Mouse (Mus musculus) stomach, embryonic 14.5 days (tissue): ENCODE data around the gene Cnpy2. TPM values are rescaled to one million over a fixed set of nuclear protein-coding genes. Genes with fewer than 3 reads are reported as not detected.

Experiments
- ATAC-seq: fragments of 200-750 bp; cut with Nextera tagmentation; 2 replicates; pipeline ENCODE4 v1.8.0; 2017; ENCODE audit warnings: low read depth, moderate TSS enrichment; ENCODE audit not compliant: insufficient number of reproducible peaks, insufficient read depth, low FRiP score
- H3K27ac ChIP-seq: fragments of 300-500 bp; sonication (generic); 2 replicates; pipeline ENCODE4 v1.5.1; 2014; ENCODE audit warnings: mild to moderate bottlenecking, low read length, moderate library complexity, mixed read lengths
- H3K27me3 ChIP-seq: fragments of 300-500 bp; sonication (generic); 2 replicates; pipeline ENCODE4 v1.6.1; 2014; ENCODE audit warnings: low read length, control low read depth, mixed read lengths; ENCODE audit not compliant: control insufficient read depth, insufficient read depth
- H3K36me3 ChIP-seq: fragments of 300-500 bp; sonication (generic); 2 replicates; pipeline ENCODE4 v1.6.1; 2014; ENCODE audit warnings: mild to moderate bottlenecking, control low read depth, low read length, moderate library complexity, mixed read lengths; ENCODE audit not compliant: control insufficient read depth, insufficient read depth
- H3K4me1 ChIP-seq: fragments of 300-500 bp; sonication (generic); 2 replicates; pipeline ENCODE4 v1.6.1; 2014; ENCODE audit warnings: low read length, control low read depth, mixed read lengths; ENCODE audit not compliant: control insufficient read depth, insufficient read depth
- H3K4me2 ChIP-seq: fragments of 300-500 bp; sonication (generic); replicated peaks from 2 replicates; pipeline ENCODE4 v1.6.1; 2014; ENCODE audit warnings: low read depth, low read length, control low read depth
- H3K4me3 ChIP-seq: fragments of 300-500 bp; sonication (generic); 2 replicates; pipeline ENCODE4 v1.5.1; 2014; ENCODE audit warnings: low read depth, low read length, control low read depth
- H3K9ac ChIP-seq: fragments of 300-500 bp; sonication (generic); replicated peaks from 2 replicates; pipeline ENCODE4 v1.6.1; 2014; ENCODE audit warnings: low read depth, mild to moderate bottlenecking, control low read depth, low read length, moderate library complexity, mixed read lengths
- H3K9me3 ChIP-seq: fragments of 300-500 bp; sonication (generic); 2 replicates; pipeline ENCODE4 v1.6.1; 2016; ENCODE audit warnings: low read depth, low read length, control low read depth; ENCODE audit not compliant: control insufficient read depth
- WGBS: fragments of 180-500 bp; shearing (Covaris S2); extraction: QIAGEN DNeasy Blood & Tissue Kit; methylation state at CpG from one replicate; pipeline ENCODE4 v1.1.7; 2014; 5-methylcytosine and 5-hydroxymethylcytosine counted together
- polyA plus RNA-seq: library from polyadenylated mRNA; unstranded; fragments of >200 nt; fragmentation: Nextera tagmentation; extraction: Ambion mirVana; gene quantifications from 2 replicates; pipeline ENCODE4 v1.2.1, GENCODE M21; 2014

Cnpy2 gene
- polyA plus RNA-seq, 1 experiment from 2014 or later, result 328 TPM

- Histone ChIP-seq H3K4me1 (peaks cover 14% of the 10 kb centered on the region), H3K27ac (no peak overlapping the region), H3K9me3 (no peaks in the 10 kb centered on the region), H3K9ac (no peak overlapping the region), H3K27me3 (no peaks in the 10 kb centered on the region), H3K4me2 (peak overlapping the region; percentile 57), H3K36me3 (no peaks in the 10 kb centered on the region), H3K4me3 (peak overlapping the region; percentile 78; the same call in 1 of the 2 replicates)
- ATAC-seq, result no peak
- WGBS, result 82% methylated on average over 2 of the region's 2 CpGs
Observed at GRCm38 (mm10) chr10:128338948-128339347, 16.7 kb downstream of the Cnpy2 start.

GRCm38 (mm10) chr10:128340257-128340656 is 18.0 kb downstream of the Cnpy2 start:
- no peak for ATAC-seq
- no peak overlapping the region for H3K9ac ChIP-seq
- H3K27ac ChIP-seq, result no peak overlapping the region
- H3K9me3 ChIP-seq, result no peaks in the 10 kb centered on the region
- no peak overlapping the region for H3K4me2 ChIP-seq
- no peak overlapping the region for H3K4me3 ChIP-seq
- H3K36me3 ChIP-seq, result no peaks in the 10 kb centered on the region
- peaks cover 23% of the 10 kb centered on the region for H3K4me1 ChIP-seq
- no peaks in the 10 kb centered on the region for H3K27me3 ChIP-seq
- WGBS, result 80% methylated on average over 2 of the region's 2 CpGs

GRCm38 (mm10) chr10:128343436-128343835 is 21.2 kb downstream of the Cnpy2 start:
- Histone ChIP-seq H3K9me3 (no peaks in the 10 kb centered on the region), H3K27ac (no peak overlapping the region), H3K4me2 (no peak overlapping the region), H3K4me1 (peaks cover 16% of the 10 kb centered on the region), H3K9ac (no peak overlapping the region), H3K4me3 (no peak overlapping the region), H3K36me3 (no peaks in the 10 kb centered on the region), H3K27me3 (no peaks in the 10 kb centered on the region)
- WGBS, result 93% methylated on average over 1 of the region's 1 CpGs
- ATAC-seq, result no peak

- Histone ChIP-seq H3K27me3 (no peaks in the 10 kb centered on the region), H3K36me3 (peaks cover 3% of the 10 kb centered on the region; the same call in 1 of the 2 replicates), H3K27ac (peak overlapping the region; percentile 75), H3K4me2 (peak overlapping the region; percentile 18; the same call in 1 of the 2 replicates), H3K4me3 (no peak overlapping the region), H3K4me1 (peaks cover 10% of the 10 kb centered on the region), H3K9ac (no peak overlapping the region), H3K9me3 (no peaks in the 10 kb centered on the region)
- 20% methylated on average over 7 of the region's 7 CpGs for WGBS
- peak; percentile 81 for ATAC-seq
Observed at GRCm38 (mm10) chr10:128344568-128345275, 22.5 kb downstream of the Cnpy2 start.

GRCm38 (mm10) chr10:128347541-128347940 is 25.3 kb downstream of the Cnpy2 start:
- peaks cover 10% of the 10 kb centered on the region for H3K4me1 ChIP-seq
- 86% methylated on average over 8 of the region's 8 CpGs for WGBS
- H3K27ac ChIP-seq, result no peak overlapping the region

GRCm38 (mm10) chr10:128358796-128359195 is 36.5 kb downstream of the Cnpy2 start:
- Histone ChIP-seq H3K4me3 (no peak overlapping the region), H3K36me3 (peaks cover 65% of the 10 kb centered on the region), H3K27me3 (no peaks in the 10 kb centered on the region), H3K9ac (no peak overlapping the region), H3K9me3 (no peaks in the 10 kb centered on the region), H3K4me2 (no peak overlapping the region), H3K4me1 (no peaks in the 10 kb centered on the region), H3K27ac (no peak overlapping the region)
- ATAC-seq, result no peak
- 43% methylated on average over 2 of the region's 2 CpGs for WGBS

More at GRCm38 (mm10) chr10:128347541-128347940, 25.3 kb downstream of the Cnpy2 start:
- H3K9me3 ChIP-seq, result no peaks in the 10 kb centered on the region
- no peak for ATAC-seq
- no peak overlapping the region for H3K4me2 ChIP-seq
- no peaks in the 10 kb centered on the region for H3K27me3 ChIP-seq
- H3K36me3 ChIP-seq, result peaks cover 23% of the 10 kb centered on the region
- H3K9ac ChIP-seq, result no peak overlapping the region
- H3K4me3 ChIP-seq, result no peak overlapping the region

- no peaks in the 10 kb centered on the region for H3K4me1 ChIP-seq
- no peaks in the 10 kb centered on the region for H3K27me3 ChIP-seq
- no peak overlapping the region for H3K4me3 ChIP-seq
- no peak overlapping the region for H3K9ac ChIP-seq
- no peak for ATAC-seq
- H3K27ac ChIP-seq, result no peak overlapping the region
- peaks cover 61% of the 10 kb centered on the region for H3K36me3 ChIP-seq
- no peaks in the 10 kb centered on the region for H3K9me3 ChIP-seq
- H3K4me2 ChIP-seq, result no peak overlapping the region
- WGBS, result 86% methylated on average over 6 of the region's 6 CpGs
Observed at GRCm38 (mm10) chr10:128359226-128359625, 37.0 kb downstream of the Cnpy2 start.

- no peak for ATAC-seq
- Histone ChIP-seq H3K9me3 (no peaks in the 10 kb centered on the region), H3K36me3 (peaks cover 60% of the 10 kb centered on the region), H3K27me3 (no peaks in the 10 kb centered on the region), H3K4me1 (no peaks in the 10 kb centered on the region), H3K9ac (no peak overlapping the region), H3K4me3 (no peak overlapping the region), H3K4me2 (no peak overlapping the region), H3K27ac (no peak overlapping the region)
- WGBS, result 89% methylated on average over 6 of the region's 6 CpGs
Observed at GRCm38 (mm10) chr10:128361836-128362235, 39.6 kb downstream of the Cnpy2 start.

- ATAC-seq, result no peak
- Histone ChIP-seq H3K9ac (no peak overlapping the region), H3K27me3 (no peaks in the 10 kb centered on the region), H3K4me3 (no peak overlapping the region), H3K4me2 (no peak overlapping the region), H3K4me1 (peaks cover under 1% of the 10 kb centered on the region; the same call in 1 of the 2 replicates), H3K36me3 (peaks cover 56% of the 10 kb centered on the region), H3K27ac (no peak overlapping the region), H3K9me3 (no peaks in the 10 kb centered on the region)
- 47% methylated on average over 3 of the region's 3 CpGs for WGBS
Observed at GRCm38 (mm10) chr10:128362568-128362967, 40.3 kb downstream of the Cnpy2 start.
